Mouse (Mus musculus) right cerebral cortex, adult 2 months (tissue): ENCODE measurements at regions not wholly inside any gene's neighbourhood (a gene's known extent, or its start where the extent isn't known, plus 50 kb on each side); places are given as distances from the start of the nearest gene placed in this dataset.
"Not testable (repeated sequence)": the region's sequence is repeated elsewhere in the genome, so short reads cannot be mapped to it uniquely, and the experiment has no call there.

ENCODE experiments used
- DNase-seq, 2 experiments: peaks; one replicate each; pipeline ENCODE4 v3.0.0; 2021 to 2022; ENCODE audit warnings: low spot score in 2 of 2

- DNase-seq, result no peak
Observed at GRCm38 (mm10) chr17:26335551-26335950, 79.1 kb upstream of the Neurl1b start.

GRCm38 (mm10) chr17:26336011-26336410, 78.6 kb upstream of the Neurl1b start:
- no peak for DNase-seq

- DNase-seq, result no peak
Observed at GRCm38 (mm10) chr17:26337106-26337505, 77.5 kb upstream of the Neurl1b start.

GRCm38 (mm10) chr17:26345436-26345835, 69.2 kb upstream of the Neurl1b start:
- not testable (repeated sequence) for DNase-seq

- DNase-seq, result no peak
Observed at GRCm38 (mm10) chr17:26348116-26348515, 66.5 kb upstream of the Neurl1b start.

GRCm38 (mm10) chr17:26349741-26350140, 64.9 kb upstream of the Neurl1b start:
- no peak for DNase-seq

GRCm38 (mm10) chr17:26350216-26350615, 64.4 kb upstream of the Neurl1b start:
- peak in 1 of 2 experiments; percentile 43 for DNase-seq

- no peak for DNase-seq
Observed at GRCm38 (mm10) chr17:26351991-26352390, 62.6 kb upstream of the Neurl1b start.

- DNase-seq, result no peak
Observed at GRCm38 (mm10) chr17:26352712-26353111, 61.9 kb upstream of the Neurl1b start.

GRCm38 (mm10) chr17:26354431-26354830, 60.2 kb upstream of the Neurl1b start:
- DNase-seq, result no peak

GRCm38 (mm10) chr17:26355301-26355700, 59.3 kb upstream of the Neurl1b start:
- no peak for DNase-seq

GRCm38 (mm10) chr17:26356906-26357305, 57.7 kb upstream of the Neurl1b start:
- DNase-seq, result no peak

- DNase-seq, result no peak
Observed at GRCm38 (mm10) chr17:26357784-26358183, 56.8 kb upstream of the Neurl1b start.

GRCm38 (mm10) chr17:26360711-26361110, 53.9 kb upstream of the Neurl1b start:
- DNase-seq, result no peak

GRCm38 (mm10) chr17:26361420-26361819, 53.2 kb upstream of the Neurl1b start:
- DNase-seq, result no peak

GRCm38 (mm10) chr17:26361992-26362391, 52.6 kb upstream of the Neurl1b start:
- no peak for DNase-seq

GRCm38 (mm10) chr17:26362586-26363361, 51.9 kb upstream of the Neurl1b start:
- DNase-seq, result no peak

GRCm38 (mm10) chr17:26363853-26364532, 50.6 kb upstream of the Neurl1b start:
- no peak for DNase-seq
